Mouse (Mus musculus): Measurements from ENCODE around the gene Cope. TPM values are rescaled to one million over a fixed set of nuclear protein-coding genes. Genes with fewer than 3 reads are reported as not detected.

Cope gene
- polyA plus RNA-seq, 1 experiment from 2014 or later: 297 TPM

DNA sequence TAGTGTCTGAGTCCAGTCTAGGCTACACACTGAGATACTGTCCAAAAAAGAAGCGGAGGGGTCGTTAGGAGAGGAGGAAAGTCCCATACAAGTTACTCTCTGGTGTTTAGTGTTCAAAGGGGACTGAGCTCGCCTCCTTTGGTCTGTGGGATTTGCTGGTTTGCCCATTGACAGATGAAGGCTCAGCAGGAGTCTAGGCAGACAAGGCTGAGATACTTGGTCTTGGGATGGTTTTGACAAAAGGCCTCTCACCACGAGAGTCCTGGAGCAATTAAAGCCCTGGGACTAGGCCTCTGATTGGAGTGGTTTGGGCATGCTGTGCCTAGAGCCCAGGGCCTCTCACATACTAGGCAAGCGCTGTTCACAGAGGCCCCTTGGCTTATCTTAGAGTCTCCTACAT, 34.0 kb upstream of the Cope start:
- peak overlapping the region; percentile 7; the same call in 1 of the 2 replicates for H3K27ac ChIP-seq (ENCODE audit: low read length)
- TF ChIP-seq CTCF (IDR thresholded peaks at IDR 0.05) (no peak), EP300 (IDR thresholded peaks at IDR 0.05) (no peak)
- no peak overlapping the region; the same call in 1 of the 2 replicates for H3K9ac ChIP-seq (replicated peaks; ENCODE audit: low read depth)
- DNase-seq (ENCODE audit: low spot score): no peak
- H3K4me2 ChIP-seq (replicated peaks; ENCODE audit: low read depth, low read length): no peak overlapping the region
- no peaks in the 10 kb centered on the region for H3K9me3 ChIP-seq (ENCODE audit: low read length)
- no peaks in the 10 kb centered on the region for H3K36me3 ChIP-seq (ENCODE audit: insufficient read depth, low read length)
- no peaks in the 10 kb centered on the region for H3K4me1 ChIP-seq (ENCODE audit: insufficient read depth, low read depth, low read length)
- 61% methylated on average over 5 of the region's 5 CpGs for WGBS
- no peak for ATAC-seq
- H3K4me3 ChIP-seq (ENCODE audit: low read depth, low read length): no peak overlapping the region
- no peaks in the 10 kb centered on the region for H3K27me3 ChIP-seq (replicated peaks; ENCODE audit: insufficient read depth, low read length)

DNA sequence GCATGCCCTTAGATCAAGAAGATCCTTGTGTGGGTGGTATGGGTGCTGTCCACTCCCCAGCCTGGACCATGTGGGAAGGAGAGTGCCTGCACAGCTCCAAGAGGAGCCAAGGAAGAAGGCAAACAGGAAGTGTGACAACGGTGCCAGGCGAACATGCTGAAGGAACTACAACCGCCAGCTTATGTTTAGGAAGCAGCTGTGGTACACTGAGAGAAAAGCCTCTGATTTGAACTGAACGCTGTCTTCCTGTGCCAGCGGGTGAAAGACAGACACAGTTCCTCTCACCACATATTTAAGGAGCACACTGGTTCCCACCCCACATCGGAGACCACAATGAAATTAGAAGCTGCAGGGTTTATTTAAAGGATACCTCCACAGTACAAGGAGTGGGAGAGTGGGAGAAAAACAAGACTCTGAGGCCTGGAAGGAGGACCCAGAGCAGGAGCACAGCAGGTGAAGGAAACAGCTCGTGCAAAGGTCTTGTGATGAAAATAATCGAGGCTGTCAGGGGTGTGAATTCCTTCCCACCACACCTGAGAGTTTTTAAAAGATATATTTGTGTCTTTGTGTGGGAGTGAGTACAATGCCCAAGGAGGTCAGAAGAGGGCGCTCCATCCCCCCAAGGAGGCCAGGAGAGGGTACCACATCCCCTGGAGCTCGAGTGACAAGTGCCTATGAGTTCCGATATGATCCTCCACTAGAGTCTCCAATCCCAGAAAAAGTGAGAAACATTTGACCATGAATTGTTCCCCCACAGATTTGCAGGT, 33.3 kb upstream of the Cope start:
- Histone ChIP-seq H3K36me3 (ENCODE audit: insufficient read depth, low read length) (no peaks in the 10 kb centered on the region), H3K4me3 (ENCODE audit: low read depth, low read length) (no peak overlapping the region), H3K9me3 (ENCODE audit: low read length) (no peaks in the 10 kb centered on the region), H3K4me1 (ENCODE audit: insufficient read depth, low read depth, low read length) (no peaks in the 10 kb centered on the region), H3K4me2 (replicated peaks; ENCODE audit: low read depth, low read length) (no peak overlapping the region), H3K27me3 (replicated peaks; ENCODE audit: insufficient read depth, low read length) (no peaks in the 10 kb centered on the region), H3K9ac (replicated peaks; ENCODE audit: low read depth) (no peak overlapping the region; the same call in 1 of the 2 replicates), H3K27ac (ENCODE audit: low read length) (peak overlapping the region; percentile 7; the same call in 1 of the 2 replicates)
- no peak for TF ChIP-seq EP300 (IDR thresholded peaks at IDR 0.05)
- TF ChIP-seq CTCF (IDR thresholded peaks at IDR 0.05): peak; percentile 71
- 30% methylated on average over 11 of the region's 11 CpGs for WGBS
- ATAC-seq: peak; percentile 42
- peak; percentile 34 for DNase-seq (ENCODE audit: low spot score)

DNA sequence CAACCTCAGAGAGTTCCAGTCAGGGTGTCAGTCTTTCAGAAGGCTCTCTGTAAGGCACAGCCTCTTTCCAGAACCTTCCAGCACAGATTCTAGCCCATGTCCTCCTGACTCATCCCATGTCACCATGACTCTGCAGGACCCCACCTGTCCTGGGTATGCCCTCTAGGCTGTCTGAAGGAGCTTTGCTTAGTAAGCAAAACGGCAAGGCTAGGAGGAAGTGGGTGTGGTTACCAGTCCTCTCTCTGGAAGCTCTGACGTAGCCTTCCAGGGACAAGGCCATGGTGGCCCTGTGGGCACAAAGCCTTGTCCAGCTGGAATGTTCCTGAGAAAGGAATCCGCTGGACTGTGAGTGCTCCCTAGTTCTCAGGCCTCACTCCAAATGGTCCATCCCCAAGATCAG, 29.4 kb upstream of the Cope start:
- no peaks in the 10 kb centered on the region for H3K27me3 ChIP-seq (replicated peaks; ENCODE audit: insufficient read depth, low read length)
- H3K4me1 ChIP-seq (ENCODE audit: insufficient read depth, low read depth, low read length): 0 out of 2 replicates have a peak, but pooled peaks cover under 1% of the 10 kb centered on the region
- no peaks in the 10 kb centered on the region for H3K9me3 ChIP-seq (ENCODE audit: low read length)
- 0 out of 2 replicates have a peak overlapping the region, but pooled peaks have one; percentile 32 for H3K27ac ChIP-seq (ENCODE audit: low read length)
- ATAC-seq: peak; percentile 79
- H3K4me2 ChIP-seq (replicated peaks; ENCODE audit: low read depth, low read length): no peak overlapping the region
- TF ChIP-seq EP300 (IDR thresholded peaks at IDR 0.05): peak; percentile 56; the same call in 1 of the 2 replicates
- TF ChIP-seq CTCF (IDR thresholded peaks at IDR 0.05): no peak
- H3K36me3 ChIP-seq (ENCODE audit: insufficient read depth, low read length): no peaks in the 10 kb centered on the region
- peak; percentile 80 for DNase-seq (ENCODE audit: low spot score)
- H3K4me3 ChIP-seq (ENCODE audit: low read depth, low read length): no peak overlapping the region
- 21% methylated on average over 3 of the region's 3 CpGs for WGBS
- no peak overlapping the region for H3K9ac ChIP-seq (replicated peaks; ENCODE audit: low read depth)

DNA sequence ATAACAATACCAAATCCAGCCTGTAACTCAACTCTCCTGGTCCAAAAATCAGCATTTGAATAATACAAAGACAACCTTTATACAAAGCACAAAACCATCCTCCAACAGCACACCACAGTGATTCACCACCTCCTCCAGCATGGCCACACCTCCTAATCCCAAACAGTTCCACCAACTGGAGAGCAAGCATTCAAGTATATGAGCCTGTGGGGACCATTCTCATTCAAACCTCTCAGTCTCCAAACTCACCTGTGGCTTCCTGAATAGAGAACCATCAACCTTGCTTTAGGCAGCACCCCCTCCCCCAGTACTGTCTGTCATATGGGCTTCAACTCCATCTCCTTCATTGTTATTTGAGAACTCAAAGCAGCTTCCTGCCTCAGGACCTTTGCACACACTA, 28.0 kb upstream of the Cope start:
- DNase-seq (ENCODE audit: low spot score) (no peak), ATAC-seq (no peak)
- no peak overlapping the region for H3K4me3 ChIP-seq (ENCODE audit: low read depth, low read length)
- no peak for TF ChIP-seq EP300 (IDR thresholded peaks at IDR 0.05)
- no peak for TF ChIP-seq CTCF (IDR thresholded peaks at IDR 0.05)
- no peaks in the 10 kb centered on the region for H3K9me3 ChIP-seq (ENCODE audit: low read length)
- H3K9ac ChIP-seq (replicated peaks; ENCODE audit: low read depth): no peak overlapping the region
- peaks cover 5% of the 10 kb centered on the region; the same call in 1 of the 2 replicates for H3K4me1 ChIP-seq (ENCODE audit: insufficient read depth, low read depth, low read length)
- no peak overlapping the region for H3K4me2 ChIP-seq (replicated peaks; ENCODE audit: low read depth, low read length)
- no peak overlapping the region for H3K27ac ChIP-seq (ENCODE audit: low read length)
- H3K36me3 ChIP-seq (ENCODE audit: insufficient read depth, low read length): no peaks in the 10 kb centered on the region
- H3K27me3 ChIP-seq (replicated peaks; ENCODE audit: insufficient read depth, low read length): no peaks in the 10 kb centered on the region

DNA sequence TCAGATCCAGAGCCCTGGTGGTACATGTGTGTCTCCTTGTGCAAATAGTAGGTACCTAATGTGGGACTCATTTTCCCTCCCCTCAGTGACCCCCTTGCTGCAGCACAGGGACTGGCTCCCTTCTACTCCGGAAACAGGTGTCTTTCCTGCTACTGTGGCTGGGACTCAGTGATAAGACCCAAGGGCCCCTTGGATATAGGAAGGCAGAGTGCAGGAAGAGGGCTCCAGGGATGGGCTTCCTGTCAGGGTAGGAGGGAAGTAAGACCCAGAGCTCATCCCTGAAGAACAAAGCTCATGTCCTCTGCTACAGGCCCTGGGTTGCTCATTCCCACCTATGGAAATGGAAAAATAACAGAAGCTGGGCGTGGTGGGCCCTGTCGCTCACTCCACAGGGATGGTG, 25.8 kb upstream of the Cope start:
- Histone ChIP-seq H3K4me3 (ENCODE audit: low read depth, low read length) (no peak overlapping the region), H3K27me3 (replicated peaks; ENCODE audit: insufficient read depth, low read length) (no peaks in the 10 kb centered on the region), H3K27ac (ENCODE audit: low read length) (peak overlapping the region; percentile 68), H3K9ac (replicated peaks; ENCODE audit: low read depth) (no peak overlapping the region), H3K36me3 (ENCODE audit: insufficient read depth, low read length) (no peaks in the 10 kb centered on the region), H3K4me1 (ENCODE audit: insufficient read depth, low read depth, low read length) (peaks cover 5% of the 10 kb centered on the region; the same call in 1 of the 2 replicates), H3K9me3 (ENCODE audit: low read length) (no peaks in the 10 kb centered on the region), H3K4me2 (replicated peaks; ENCODE audit: low read depth, low read length) (no peak overlapping the region)
- peak; percentile 73 for DNase-seq (ENCODE audit: low spot score)
- peak; percentile 88 for ATAC-seq
- 51% methylated on average over 3 of the region's 3 CpGs for WGBS
- TF ChIP-seq EP300 (IDR thresholded peaks at IDR 0.05): peak; percentile 99
- peak; percentile 35 for TF ChIP-seq CTCF (IDR thresholded peaks at IDR 0.05)

DNA sequence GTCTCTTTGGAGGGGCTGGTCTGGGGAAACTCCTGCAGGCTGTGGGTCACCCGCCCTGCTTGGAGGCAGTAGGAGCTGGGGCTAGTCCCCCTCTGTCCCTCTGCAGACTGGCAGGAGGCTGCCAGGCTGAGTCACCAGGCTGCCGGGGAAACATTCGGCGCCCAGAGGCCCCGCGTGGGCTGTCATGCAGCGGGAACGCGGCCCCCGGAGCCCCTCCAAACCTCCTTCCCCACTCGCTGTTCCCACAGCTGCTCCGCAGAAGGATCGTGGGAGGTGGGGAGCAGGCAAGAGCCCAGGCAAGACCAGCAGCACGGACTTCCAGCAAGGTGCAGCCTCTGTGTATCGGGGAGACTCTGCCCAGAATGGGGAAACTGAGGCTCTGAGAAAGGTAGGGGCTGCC, 24.1 kb upstream of the Cope start:
- WGBS: 52% methylated on average over 13 of the region's 15 CpGs
- Histone ChIP-seq H3K4me2 (replicated peaks; ENCODE audit: low read depth, low read length) (no peak overlapping the region), H3K27me3 (replicated peaks; ENCODE audit: insufficient read depth, low read length) (no peaks in the 10 kb centered on the region), H3K9me3 (ENCODE audit: low read length) (no peaks in the 10 kb centered on the region), H3K4me3 (ENCODE audit: low read depth, low read length) (no peak overlapping the region), H3K9ac (replicated peaks; ENCODE audit: low read depth) (no peak overlapping the region), H3K27ac (ENCODE audit: low read length) (peak overlapping the region; percentile 9; the same call in 1 of the 2 replicates), H3K4me1 (ENCODE audit: insufficient read depth, low read depth, low read length) (peaks cover 5% of the 10 kb centered on the region; the same call in 1 of the 2 replicates), H3K36me3 (ENCODE audit: insufficient read depth, low read length) (no peaks in the 10 kb centered on the region)
- ATAC-seq (no peak), DNase-seq (ENCODE audit: low spot score) (no peak)
- TF ChIP-seq CTCF (IDR thresholded peaks at IDR 0.05): no peak
- TF ChIP-seq EP300 (IDR thresholded peaks at IDR 0.05): no peak
